Mouse (Mus musculus): ENCODE data around the gene Tal1. TPM values are rescaled to one million over a fixed set of nuclear protein-coding genes. Genes with fewer than 3 reads are reported as not detected.

The Tal1 gene
- 0.71 and 1.00 TPM in 2 replicates for polyA plus RNA-seq (2015; fragmentation: Nextera tagmentation; extraction: Ambion mirVana)

- peak within 1 kb of the TSS; percentile 68 for H3K4me2 ChIP-seq (replicated peaks)
- H3K27me3 ChIP-seq: peaks cover 94% of the 10 kb centered on the region
- 0 out of 2 replicates have a peak within 1 kb of the TSS, but pooled peaks have one; percentile 17 for H3K27ac ChIP-seq (replicated peaks)
- WGBS: 1% methylated on average over 51 of the region's 60 CpGs
- H3K9ac ChIP-seq: no peak within 1 kb of the TSS
- H3K36me3 ChIP-seq: no peaks in the 10 kb centered on the region
- peaks cover 20% of the 10 kb centered on the region for H3K4me1 ChIP-seq
- no peaks in the 10 kb centered on the region for H3K9me3 ChIP-seq (replicated peaks)
- H3K4me3 ChIP-seq (replicated peaks): peak within 1 kb of the TSS; percentile 44
- ATAC-seq (ENCODE audit: insufficient number of reproducible peaks, low FRiP score, low TSS enrichment, low read depth): no peak
These were observed at the start of gene Tal1 for GRCm38 (mm10) chr4:115056371-115056920. Tal1 (plus strand) TSS chr4:115056426.

GRCm38 (mm10) chr4:115014276-115014675, 42.0 kb upstream of the Tal1 start:
- H3K27ac ChIP-seq (replicated peaks): no peak overlapping the region
- no peaks in the 10 kb centered on the region for H3K4me1 ChIP-seq
- peaks cover 32% of the 10 kb centered on the region; the same call in 1 of the 2 replicates for H3K36me3 ChIP-seq
- H3K4me2 ChIP-seq (replicated peaks): no peak overlapping the region
- WGBS: 93% methylated on average over 3 of the region's 3 CpGs
- H3K4me3 ChIP-seq (replicated peaks): no peak overlapping the region
- ATAC-seq (ENCODE audit: insufficient number of reproducible peaks, low FRiP score, low TSS enrichment, low read depth): no peak
- H3K27me3 ChIP-seq: no peaks in the 10 kb centered on the region
- no peak overlapping the region for H3K9ac ChIP-seq
- no peaks in the 10 kb centered on the region for H3K9me3 ChIP-seq (replicated peaks)

- H3K4me3 ChIP-seq (replicated peaks): no peak overlapping the region
- H3K9me3 ChIP-seq (replicated peaks): no peaks in the 10 kb centered on the region
- peaks cover 33% of the 10 kb centered on the region for H3K36me3 ChIP-seq
- H3K4me2 ChIP-seq (replicated peaks): no peak overlapping the region
- 89% methylated on average over 3 of the region's 3 CpGs for WGBS
- H3K27ac ChIP-seq (replicated peaks): no peak overlapping the region
- no peak for ATAC-seq (ENCODE audit: insufficient number of reproducible peaks, low FRiP score, low TSS enrichment, low read depth)
- H3K4me1 ChIP-seq: no peaks in the 10 kb centered on the region
- no peak overlapping the region for H3K9ac ChIP-seq
- no peaks in the 10 kb centered on the region for H3K27me3 ChIP-seq
These were observed 36.2 kb upstream of the Tal1 start for GRCm38 (mm10) chr4:115019997-115020396.

- H3K4me1 ChIP-seq: no peaks in the 10 kb centered on the region
- no peaks in the 10 kb centered on the region for H3K27me3 ChIP-seq
- H3K9ac ChIP-seq: no peak overlapping the region
- H3K27ac ChIP-seq (replicated peaks): no peak overlapping the region
- H3K4me2 ChIP-seq (replicated peaks): no peak overlapping the region
- peaks cover 11% of the 10 kb centered on the region; the same call in 1 of the 2 replicates for H3K36me3 ChIP-seq
- ATAC-seq (ENCODE audit: insufficient number of reproducible peaks, low FRiP score, low TSS enrichment, low read depth): no peak; the same call in 1 of the 2 replicates
- H3K4me3 ChIP-seq (replicated peaks): no peak overlapping the region
- H3K9me3 ChIP-seq (replicated peaks): no peaks in the 10 kb centered on the region
- 73% methylated on average over 6 of the region's 6 CpGs for WGBS
These were observed 21.2 kb upstream of the Tal1 start for GRCm38 (mm10) chr4:115035043-115035442.

- Histone ChIP-seq H3K27me3 (no peaks in the 10 kb centered on the region), H3K4me2 (replicated peaks) (no peak overlapping the region), H3K4me1 (no peaks in the 10 kb centered on the region), H3K27ac (replicated peaks) (no peak overlapping the region), H3K36me3 (peaks cover 27% of the 10 kb centered on the region), H3K9ac (no peak overlapping the region), H3K9me3 (replicated peaks) (no peaks in the 10 kb centered on the region), H3K4me3 (replicated peaks) (no peak overlapping the region)
- WGBS: 34% methylated on average over 4 of the region's 4 CpGs
- no peak for ATAC-seq (ENCODE audit: insufficient number of reproducible peaks, low FRiP score, low TSS enrichment, low read depth)
These were observed 18.0 kb upstream of the Tal1 start for GRCm38 (mm10) chr4:115038242-115038641.

GRCm38 (mm10) chr4:115045621-115046020, 10.6 kb upstream of the Tal1 start:
- Histone ChIP-seq H3K36me3 (peaks cover 20% of the 10 kb centered on the region), H3K4me3 (replicated peaks) (no peak overlapping the region), H3K4me1 (no peaks in the 10 kb centered on the region), H3K9ac (no peak overlapping the region), H3K27me3 (peaks cover 13% of the 10 kb centered on the region), H3K4me2 (replicated peaks) (no peak overlapping the region), H3K9me3 (replicated peaks) (no peaks in the 10 kb centered on the region), H3K27ac (replicated peaks) (no peak overlapping the region)
- 80% methylated on average over 3 of the region's 3 CpGs for WGBS
- ATAC-seq (ENCODE audit: insufficient number of reproducible peaks, low FRiP score, low TSS enrichment, low read depth): no peak

- H3K4me1 ChIP-seq: peaks cover 3% of the 10 kb centered on the region; the same call in 1 of the 2 replicates
- WGBS: 3% methylated on average over 5 of the region's 5 CpGs
- H3K9me3 ChIP-seq (replicated peaks): no peaks in the 10 kb centered on the region
- no peak overlapping the region for H3K4me2 ChIP-seq (replicated peaks)
- H3K36me3 ChIP-seq: no peaks in the 10 kb centered on the region
- H3K9ac ChIP-seq: no peak overlapping the region
- H3K27me3 ChIP-seq: peaks cover 32% of the 10 kb centered on the region
- no peak overlapping the region for H3K4me3 ChIP-seq (replicated peaks)
- no peak for ATAC-seq (ENCODE audit: insufficient number of reproducible peaks, low FRiP score, low TSS enrichment, low read depth)
- H3K27ac ChIP-seq (replicated peaks): no peak overlapping the region
These were observed 8.5 kb upstream of the Tal1 start for GRCm38 (mm10) chr4:115047750-115048149.

- ATAC-seq (ENCODE audit: insufficient number of reproducible peaks, low FRiP score, low TSS enrichment, low read depth): no peak
- H3K9me3 ChIP-seq (replicated peaks): no peaks in the 10 kb centered on the region
- 51% methylated on average over 8 of the region's 8 CpGs for WGBS
- H3K4me3 ChIP-seq (replicated peaks): no peak overlapping the region
- H3K4me2 ChIP-seq (replicated peaks): no peak overlapping the region
- no peaks in the 10 kb centered on the region for H3K36me3 ChIP-seq
- peaks cover 36% of the 10 kb centered on the region for H3K27me3 ChIP-seq
- peaks cover 5% of the 10 kb centered on the region; the same call in 1 of the 2 replicates for H3K4me1 ChIP-seq
- H3K27ac ChIP-seq (replicated peaks): no peak overlapping the region
- no peak overlapping the region for H3K9ac ChIP-seq
These were observed 8.0 kb upstream of the Tal1 start for GRCm38 (mm10) chr4:115048190-115048589.

GRCm38 (mm10) chr4:115051245-115051644, 5.0 kb upstream of the Tal1 start:
- no peaks in the 10 kb centered on the region for H3K36me3 ChIP-seq
- peaks cover 65% of the 10 kb centered on the region for H3K27me3 ChIP-seq
- H3K4me1 ChIP-seq: peaks cover 5% of the 10 kb centered on the region; the same call in 1 of the 2 replicates
- no peak overlapping the region for H3K9ac ChIP-seq
- 72% methylated on average over 5 of the region's 5 CpGs for WGBS
- no peak overlapping the region for H3K27ac ChIP-seq (replicated peaks)
- no peak for ATAC-seq (ENCODE audit: insufficient number of reproducible peaks, low FRiP score, low TSS enrichment, low read depth)
- no peaks in the 10 kb centered on the region for H3K9me3 ChIP-seq (replicated peaks)
- no peak overlapping the region for H3K4me2 ChIP-seq (replicated peaks)
- no peak overlapping the region for H3K4me3 ChIP-seq (replicated peaks)

- H3K9me3 ChIP-seq (replicated peaks): no peaks in the 10 kb centered on the region
- H3K27me3 ChIP-seq: peaks cover 76% of the 10 kb centered on the region
- peaks cover 17% of the 10 kb centered on the region for H3K4me1 ChIP-seq
- WGBS: 1% methylated on average over 36 of the region's 36 CpGs
- H3K4me3 ChIP-seq (replicated peaks): peak overlapping the region; percentile 28
- no peaks in the 10 kb centered on the region for H3K36me3 ChIP-seq
- H3K9ac ChIP-seq: no peak overlapping the region
- H3K27ac ChIP-seq (replicated peaks): no peak overlapping the region; the same call in 1 of the 2 replicates
- H3K4me2 ChIP-seq (replicated peaks): peak overlapping the region; percentile 44
- ATAC-seq (ENCODE audit: insufficient number of reproducible peaks, low FRiP score, low TSS enrichment, low read depth): peak; percentile 64; the same call in 1 of the 2 replicates
These were observed 3.8 kb upstream of the Tal1 start for GRCm38 (mm10) chr4:115052343-115053005.

GRCm38 (mm10) chr4:115055044-115055443, 1.2 kb upstream of the Tal1 start:
- no peaks in the 10 kb centered on the region for H3K36me3 ChIP-seq
- 13% methylated on average over 2 of the region's 2 CpGs for WGBS
- no peak overlapping the region for H3K4me2 ChIP-seq (replicated peaks)
- H3K27me3 ChIP-seq: peaks cover 92% of the 10 kb centered on the region
- no peak overlapping the region for H3K27ac ChIP-seq (replicated peaks)
- no peak for ATAC-seq (ENCODE audit: insufficient number of reproducible peaks, low FRiP score, low TSS enrichment, low read depth)
- no peak overlapping the region for H3K9ac ChIP-seq
- no peaks in the 10 kb centered on the region for H3K9me3 ChIP-seq (replicated peaks)
- H3K4me3 ChIP-seq (replicated peaks): no peak overlapping the region
- peaks cover 20% of the 10 kb centered on the region for H3K4me1 ChIP-seq

All from embryonic facial prominence, embryonic 15.5 days (tissue).